Mouse (Mus musculus) limb, embryonic 14.5 days (tissue): ENCODE results near the gene Diaph2. TPM values are rescaled to one million over a fixed set of nuclear protein-coding genes. Genes with fewer than 3 reads are reported as not detected.

ENCODE experiments used
- ATAC-seq: fragments of 200-750 bp; cut with Nextera tagmentation; 2 replicates; pipeline ENCODE4 v1.8.0; 2017; ENCODE audit warnings: low read depth, moderate number of reproducible peaks, moderate TSS enrichment; ENCODE audit not compliant: low FRiP score
- DNase-seq: peaks from one replicate; pipeline ENCODE4 v3.0.0-alpha.2; 2015; ENCODE audit warnings: low spot score
- H3K27ac ChIP-seq: fragments of 300-500 bp; sonication (generic); replicated peaks from 2 replicates; pipeline ENCODE4 v1.5.1; 2014; ENCODE audit warnings: low read depth, mild to moderate bottlenecking, low read length, moderate library complexity, mixed read lengths
- H3K27me3 ChIP-seq: fragments of 300-500 bp; sonication (generic); 2 replicates; pipeline ENCODE4 v1.6.1; 2014; ENCODE audit warnings: low read length, mixed read lengths; ENCODE audit not compliant: control insufficient read depth, insufficient read depth
- H3K36me3 ChIP-seq: fragments of 300-500 bp; sonication (generic); 2 replicates; pipeline ENCODE4 v1.6.1; 2014; ENCODE audit warnings: mild to moderate bottlenecking, low read length, moderate library complexity, mixed read lengths; ENCODE audit not compliant: control insufficient read depth, insufficient read depth
- H3K4me1 ChIP-seq: fragments of 300-500 bp; sonication (generic); 2 replicates; pipeline ENCODE4 v1.6.1; 2014; ENCODE audit warnings: antibody characterized with exemption, low read length, mixed read lengths; ENCODE audit not compliant: control insufficient read depth, insufficient read depth
- H3K4me2 ChIP-seq: fragments of 300-500 bp; sonication (generic); replicated peaks from 2 replicates; pipeline ENCODE4 v1.6.1; 2014; ENCODE audit warnings: low read depth, mild to moderate bottlenecking, low read length, moderate library complexity; ENCODE audit not compliant: severe bottlenecking
- H3K4me3 ChIP-seq: fragments of 300-500 bp; sonication (generic); replicated peaks from 2 replicates; pipeline ENCODE4 v1.5.1; 2014; ENCODE audit warnings: low read length
- H3K9ac ChIP-seq: fragments of 300-500 bp; sonication (generic); 2 replicates; pipeline ENCODE4 v1.6.1; 2014; ENCODE audit warnings: mild to moderate bottlenecking, low read depth, low read length, moderate library complexity; ENCODE audit not compliant: severe bottlenecking
- H3K9me3 ChIP-seq: fragments of 300-500 bp; sonication (generic); 2 replicates; pipeline ENCODE4 v1.6.1; 2016; ENCODE audit warnings: low read length; ENCODE audit not compliant: control insufficient read depth
- POLR2A ChIP-seq: fragments of 200-500 bp; IDR thresholded peaks from 2 replicates; pipeline ENCODE4 v1.8.0; 2012; ENCODE audit warnings: inconsistent platforms, mild to moderate bottlenecking, moderate library complexity, borderline replicate concordance; ENCODE audit not compliant: insufficient read depth, insufficient read length; ENCODE audit errors: extremely low read depth
- WGBS: fragments of 180-500 bp; shearing (Covaris S2); extraction: QIAGEN DNeasy Blood & Tissue Kit; methylation state at CpG from one replicate; pipeline ENCODE4 v1.1.7; 2014; 5-methylcytosine and 5-hydroxymethylcytosine counted together
- polyA plus RNA-seq, 2 experiments: library from polyadenylated mRNA; depleted of rRNA in 1 of 2; stranded (reverse) in 1 of 2; unstranded in 1 of 2; fragments of >200 nt; fragmentation: Nextera tagmentation in 1 of 2; extraction: Ambion mirVana in 1 of 2; gene quantifications; 2 replicates each; pipeline versions ENCODE4 v1.2.1 to v1.2.3; 2012 to 2014

Gene Diaph2
- polyA plus RNA-seq, 2 experiments = 4.3 to 5.0 TPM

- ATAC-seq = no peak
- no peak for TF ChIP-seq POLR2A
Observed at GRCm38 (mm10) chrX:129773556-129774255, 24.2 kb downstream of the Diaph2 start.

GRCm38 (mm10) chrX:129774478-129774877 lies 24.9 kb downstream of the Diaph2 start:
- 33% methylated on average over 3 of the region's 3 CpGs for WGBS
- Histone ChIP-seq H3K4me1 (no peaks in the 10 kb centered on the region), H3K36me3 (no peaks in the 10 kb centered on the region), H3K9ac (no peak overlapping the region), H3K27me3 (no peaks in the 10 kb centered on the region), H3K4me2 (no peak overlapping the region), H3K27ac (no peak overlapping the region), H3K9me3 (no peaks in the 10 kb centered on the region), H3K4me3 (no peak overlapping the region)
- no peak for TF ChIP-seq POLR2A
- DNase-seq (no peak), ATAC-seq (no peak)

More at GRCm38 (mm10) chrX:129773556-129774255, 24.2 kb downstream of the Diaph2 start:
- no peak overlapping the region for H3K9ac ChIP-seq
- no peaks in the 10 kb centered on the region for H3K36me3 ChIP-seq
- 86% methylated on average over 11 of the region's 11 CpGs for WGBS
- DNase-seq = no peak
- no peaks in the 10 kb centered on the region for H3K4me1 ChIP-seq
- no peak overlapping the region for H3K4me2 ChIP-seq
- H3K9me3 ChIP-seq = no peaks in the 10 kb centered on the region
- H3K4me3 ChIP-seq = no peak overlapping the region
- no peak overlapping the region for H3K27ac ChIP-seq
- H3K27me3 ChIP-seq = no peaks in the 10 kb centered on the region

GRCm38 (mm10) chrX:129776761-129777160 lies 27.2 kb downstream of the Diaph2 start:
- Histone ChIP-seq H3K27ac (no peak overlapping the region), H3K4me2 (no peak overlapping the region), H3K4me1 (no peaks in the 10 kb centered on the region), H3K9ac (no peak overlapping the region), H3K27me3 (no peaks in the 10 kb centered on the region), H3K36me3 (no peaks in the 10 kb centered on the region), H3K9me3 (no peaks in the 10 kb centered on the region), H3K4me3 (no peak overlapping the region)
- no peak for ATAC-seq
- WGBS = 67% methylated on average over 1 of the region's 1 CpGs
- no peak for DNase-seq
- no peak for TF ChIP-seq POLR2A

- H3K9me3 ChIP-seq = no peaks in the 10 kb centered on the region
- no peak overlapping the region for H3K27ac ChIP-seq
- H3K4me2 ChIP-seq = no peak overlapping the region
- DNase-seq (no peak), ATAC-seq (no peak)
- H3K9ac ChIP-seq = no peak overlapping the region
- H3K4me1 ChIP-seq = no peaks in the 10 kb centered on the region
- no peaks in the 10 kb centered on the region for H3K27me3 ChIP-seq
- no peak for TF ChIP-seq POLR2A
- 89% methylated on average over 4 of the region's 4 CpGs for WGBS
- H3K36me3 ChIP-seq = no peaks in the 10 kb centered on the region
- H3K4me3 ChIP-seq = no peak overlapping the region
Observed at GRCm38 (mm10) chrX:129777404-129777962, 27.9 kb downstream of the Diaph2 start.

- H3K4me3 ChIP-seq = no peak overlapping the region
- H3K27me3 ChIP-seq = no peaks in the 10 kb centered on the region
- 78% methylated on average over 2 of the region's 2 CpGs for WGBS
- H3K9me3 ChIP-seq = no peaks in the 10 kb centered on the region
- no peak overlapping the region for H3K4me2 ChIP-seq
- no peaks in the 10 kb centered on the region for H3K36me3 ChIP-seq
- DNase-seq (no peak), ATAC-seq (no peak)
- no peak overlapping the region for H3K9ac ChIP-seq
- H3K27ac ChIP-seq = no peak overlapping the region
- H3K4me1 ChIP-seq = no peaks in the 10 kb centered on the region
- TF ChIP-seq POLR2A = no peak
Observed at GRCm38 (mm10) chrX:129781844-129782243, 32.3 kb downstream of the Diaph2 start.
